Mouse (Mus musculus) cerebellum, adult 11 months (tissue): Measurements from ENCODE around the gene Uvrag.

Source experiments
- DNase-seq: peaks from one replicate; pipeline ENCODE4 v3.0.0; 2022

Uvrag gene

DNA sequence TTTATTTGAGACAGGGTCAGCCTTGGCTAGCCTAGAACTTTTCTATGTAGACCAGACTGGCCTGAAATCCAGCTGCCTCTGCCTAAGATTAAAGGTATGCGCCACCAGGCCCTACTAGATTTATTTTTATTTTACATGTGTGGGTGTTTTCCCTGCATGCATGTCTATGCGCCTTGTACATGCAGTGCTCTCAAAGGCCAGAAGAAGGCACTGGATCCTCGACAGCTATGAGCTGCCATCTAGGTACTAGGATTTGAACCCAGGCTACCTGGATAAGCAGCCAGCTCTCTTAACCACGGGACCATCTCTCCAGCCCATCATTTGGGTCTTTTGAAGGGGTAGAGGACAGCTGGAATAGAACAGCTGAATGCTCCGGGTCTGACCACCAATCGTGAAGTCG lies 21.5 kb upstream of the Uvrag start:
- no peak for DNase-seq

GRCm38 (mm10) chr7:99161961-99162360 lies 21.0 kb upstream of the Uvrag start:
- DNase-seq: no peak

GRCm38 (mm10) chr7:99161529-99161928 lies 20.6 kb upstream of the Uvrag start:
- DNase-seq: no peak

GRCm38 (mm10) chr7:99160995-99161394 lies 20.1 kb upstream of the Uvrag start:
- no peak for DNase-seq

GRCm38 (mm10) chr7:99159446-99159845 lies 18.5 kb upstream of the Uvrag start:
- DNase-seq: no peak

DNA sequence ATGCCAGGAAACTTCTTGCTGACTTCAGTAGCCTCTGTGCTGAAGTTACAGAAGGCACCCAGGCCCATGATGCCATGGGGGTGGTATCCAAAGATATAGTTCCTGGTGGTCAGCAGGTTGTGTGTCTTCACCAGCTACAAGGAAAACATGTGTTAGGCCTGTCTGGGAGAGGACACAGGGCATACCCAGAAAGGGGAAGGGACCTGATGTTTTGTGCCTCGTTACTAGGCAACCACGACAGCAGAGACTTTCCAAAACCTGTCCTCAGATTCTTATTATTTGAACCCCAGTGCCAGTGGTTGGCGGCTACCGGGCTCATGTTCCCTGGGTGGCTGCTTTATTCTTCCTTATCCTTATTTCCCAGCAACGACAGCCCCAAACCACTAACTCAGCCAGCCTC lies 18.0 kb upstream of the Uvrag start:
- DNase-seq: no peak

- DNase-seq: no peak
Measured at GRCm38 (mm10) chr7:99158011-99158410, 17.1 kb upstream of the Uvrag start.

GRCm38 (mm10) chr7:99156737-99157136 lies 15.8 kb upstream of the Uvrag start:
- no peak for DNase-seq

DNA sequence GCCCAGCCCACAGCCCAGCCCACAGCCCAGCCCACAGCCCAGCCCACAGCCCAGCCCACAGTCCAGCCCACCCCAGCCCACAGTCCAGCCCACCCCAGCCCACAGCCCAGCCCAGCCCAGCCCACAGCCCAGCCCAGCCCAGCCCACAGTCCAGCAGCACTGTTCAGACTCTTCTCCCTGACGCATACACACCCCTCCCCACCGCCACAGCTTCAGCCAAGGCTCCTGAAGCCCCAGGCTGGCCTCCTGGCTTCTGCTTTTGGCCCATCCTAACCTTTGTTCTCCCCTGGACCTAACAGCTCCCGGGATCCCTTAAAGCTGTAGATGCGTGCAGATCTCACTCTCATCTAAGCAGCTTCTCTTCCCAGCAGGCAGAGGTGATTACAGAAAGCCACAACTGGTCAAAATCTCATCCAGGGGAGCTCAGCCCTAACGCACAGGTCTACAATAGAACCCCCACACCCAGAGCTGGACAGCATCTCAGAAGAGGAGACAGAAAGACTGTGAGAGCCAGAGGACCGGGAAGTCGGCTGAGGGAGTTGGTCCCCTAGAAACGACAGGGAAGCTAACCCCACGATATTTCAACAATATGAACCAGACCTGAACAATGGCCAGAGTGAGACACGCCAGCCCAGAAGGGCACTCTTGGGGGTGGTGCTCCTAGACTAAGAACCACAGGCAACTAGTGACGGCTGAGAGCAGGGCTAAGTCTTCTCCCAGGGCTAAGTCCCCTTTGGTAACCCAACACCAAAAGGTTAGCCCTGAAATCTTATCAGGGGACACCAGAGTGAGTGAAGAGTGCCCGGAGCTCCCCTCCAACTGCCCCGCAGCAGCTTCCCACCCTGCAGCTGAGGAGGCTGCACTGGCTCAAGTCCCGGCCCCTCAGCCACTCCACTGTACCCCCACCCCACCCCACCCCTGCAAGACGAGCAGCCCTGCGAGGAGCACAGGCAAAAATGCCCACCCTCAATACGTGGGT lies 14.7 kb upstream of the Uvrag start:
- DNase-seq: no peak

GRCm38 (mm10) chr7:99154648-99155151 lies 13.8 kb upstream of the Uvrag start:
- DNase-seq: no peak

- no peak for DNase-seq
Measured at GRCm38 (mm10) chr7:99153686-99154202, 12.8 kb upstream of the Uvrag start.

GRCm38 (mm10) chr7:99152756-99153155 lies 11.8 kb upstream of the Uvrag start:
- no peak for DNase-seq

- DNase-seq: peak; percentile 92
Measured at GRCm38 (mm10) chr7:99151342-99151741, 10.4 kb upstream of the Uvrag start.

GRCm38 (mm10) chr7:99149017-99149416 lies 8.1 kb upstream of the Uvrag start:
- DNase-seq: no peak

DNA sequence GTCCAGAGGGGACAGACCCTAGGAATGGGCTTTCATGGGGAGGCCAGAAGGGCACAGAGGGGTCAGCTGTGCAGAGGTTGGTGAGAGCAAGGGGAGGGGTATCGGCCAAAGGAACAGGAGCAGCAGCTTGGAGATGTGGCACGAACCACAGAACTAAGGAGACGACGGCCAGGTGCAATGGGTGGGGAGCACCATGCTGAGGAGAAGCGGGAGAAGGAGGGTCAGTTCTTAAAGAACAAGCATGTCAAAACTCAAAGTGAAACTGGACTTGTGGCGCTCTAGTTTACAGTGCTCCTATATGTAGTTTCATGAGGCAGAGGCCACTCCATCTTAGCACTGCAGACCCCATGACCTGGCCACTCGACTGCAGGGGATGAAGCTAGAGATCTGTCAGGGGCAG lies 6.6 kb upstream of the Uvrag start:
- DNase-seq: no peak

DNA sequence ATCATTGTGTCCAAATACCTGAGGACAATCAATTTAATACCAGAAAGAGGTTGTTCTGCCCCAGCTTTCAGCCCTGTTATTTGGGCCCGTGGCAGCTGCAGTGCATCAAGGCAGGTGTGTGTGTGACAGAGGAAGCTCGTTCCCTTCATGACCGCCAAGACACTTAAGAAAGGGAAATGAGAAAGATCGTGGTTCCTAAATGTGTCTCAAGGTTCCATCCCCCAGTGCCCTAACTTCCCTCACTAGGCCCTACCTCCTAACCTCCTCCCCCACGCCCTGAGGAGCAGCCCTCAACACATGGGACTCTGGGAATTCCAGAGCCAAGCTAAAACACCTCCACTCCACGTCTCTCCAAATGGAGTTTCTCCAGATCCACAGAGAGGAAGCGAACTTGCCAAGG lies 6.0 kb upstream of the Uvrag start:
- no peak for DNase-seq

DNA sequence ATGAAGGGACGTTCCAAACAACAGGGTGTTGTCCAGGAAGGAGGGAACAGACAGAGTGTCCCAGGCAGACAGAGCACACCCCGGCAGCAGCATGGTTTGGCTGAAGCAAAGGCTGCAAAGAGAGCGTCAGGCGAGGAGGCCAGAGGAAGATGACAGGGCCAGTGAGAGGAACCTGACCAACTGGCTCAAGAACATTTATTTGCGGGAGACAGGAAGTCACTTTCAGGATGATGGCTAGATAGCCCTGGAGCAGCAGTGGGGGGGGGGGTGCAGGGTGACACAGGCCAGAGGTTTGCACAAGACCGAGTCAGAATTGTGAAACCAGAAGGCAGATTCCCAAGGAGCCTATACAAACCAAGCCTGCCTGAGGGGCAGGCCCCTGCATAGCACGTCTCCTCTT lies 5.1 kb upstream of the Uvrag start:
- DNase-seq: no peak

DNA sequence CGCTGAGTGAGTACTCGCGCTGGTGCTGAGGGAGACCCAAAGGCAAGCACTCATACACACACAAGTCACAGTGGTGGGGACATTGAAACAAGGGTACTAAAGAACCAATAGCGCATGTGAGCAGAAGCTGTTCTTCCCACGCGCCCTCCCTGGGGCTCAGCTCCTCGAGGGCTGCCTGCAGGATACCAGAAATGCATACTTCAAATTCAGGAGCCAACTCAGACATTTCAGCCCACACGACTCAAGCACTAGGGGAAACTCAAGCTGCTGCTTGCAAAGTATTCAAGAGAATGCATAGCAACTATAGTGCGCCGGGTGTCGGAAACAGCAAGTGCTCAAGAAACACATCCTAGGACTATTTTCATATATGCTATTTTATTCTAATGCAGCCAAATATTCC lies 3.7 kb upstream of the Uvrag start:
- no peak for DNase-seq

GRCm38 (mm10) chr7:99143244-99143643 lies 2.3 kb upstream of the Uvrag start:
- DNase-seq: no peak

DNA sequence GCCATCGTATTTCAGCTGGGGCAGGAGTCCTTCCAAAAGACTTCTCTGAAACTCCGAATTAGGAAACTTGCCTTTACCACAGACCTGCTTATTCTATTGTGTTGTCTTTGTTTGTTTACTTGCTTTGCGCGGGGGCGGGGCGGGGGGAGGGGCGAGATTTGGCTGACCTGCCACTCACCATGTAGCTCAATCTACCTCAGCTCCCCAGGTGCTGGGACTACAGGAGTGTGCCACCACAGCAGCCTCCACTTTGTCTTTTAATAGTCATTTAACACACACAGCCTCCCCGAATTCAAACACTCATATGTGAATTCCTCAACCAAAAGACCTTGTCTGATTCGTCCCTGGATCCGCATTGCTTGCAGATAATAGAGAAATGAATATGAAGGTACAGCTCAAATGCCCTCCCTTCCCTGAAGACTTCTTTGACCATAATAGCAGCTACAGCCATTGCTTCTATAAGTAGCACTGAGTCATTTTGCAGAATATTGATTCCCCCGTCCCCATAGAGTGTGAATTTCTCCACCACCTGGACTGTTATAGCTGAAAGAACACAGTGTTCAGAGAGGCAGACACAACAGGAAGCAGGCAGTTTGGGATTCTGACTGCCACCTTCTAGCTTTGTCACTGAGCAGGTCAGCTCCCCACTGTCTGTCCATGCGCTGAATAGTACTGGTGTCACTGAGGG lies 1.1 kb upstream of the Uvrag start:
- no peak for DNase-seq

DNA sequence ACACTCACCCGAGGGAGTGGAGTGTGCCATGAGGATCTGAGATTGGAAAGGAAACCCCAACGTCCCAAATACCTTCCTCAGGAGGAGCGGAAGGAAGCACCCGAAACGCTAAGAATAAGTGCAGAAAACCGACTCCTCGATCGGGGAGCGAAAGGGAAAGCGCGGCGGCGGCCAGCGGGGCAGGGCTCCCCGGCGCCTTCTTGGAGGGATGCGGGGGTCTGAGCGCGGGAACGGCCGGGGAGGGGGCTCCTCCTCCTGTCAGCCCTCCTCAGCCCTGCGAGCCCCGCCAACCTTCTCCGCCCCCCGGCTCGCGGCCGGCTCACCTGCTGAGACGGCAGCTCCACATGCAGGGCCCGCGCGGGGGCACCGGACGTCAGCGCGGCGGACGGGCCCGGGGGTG lies 430 bp downstream of the Uvrag start:
- DNase-seq: no peak

DNA sequence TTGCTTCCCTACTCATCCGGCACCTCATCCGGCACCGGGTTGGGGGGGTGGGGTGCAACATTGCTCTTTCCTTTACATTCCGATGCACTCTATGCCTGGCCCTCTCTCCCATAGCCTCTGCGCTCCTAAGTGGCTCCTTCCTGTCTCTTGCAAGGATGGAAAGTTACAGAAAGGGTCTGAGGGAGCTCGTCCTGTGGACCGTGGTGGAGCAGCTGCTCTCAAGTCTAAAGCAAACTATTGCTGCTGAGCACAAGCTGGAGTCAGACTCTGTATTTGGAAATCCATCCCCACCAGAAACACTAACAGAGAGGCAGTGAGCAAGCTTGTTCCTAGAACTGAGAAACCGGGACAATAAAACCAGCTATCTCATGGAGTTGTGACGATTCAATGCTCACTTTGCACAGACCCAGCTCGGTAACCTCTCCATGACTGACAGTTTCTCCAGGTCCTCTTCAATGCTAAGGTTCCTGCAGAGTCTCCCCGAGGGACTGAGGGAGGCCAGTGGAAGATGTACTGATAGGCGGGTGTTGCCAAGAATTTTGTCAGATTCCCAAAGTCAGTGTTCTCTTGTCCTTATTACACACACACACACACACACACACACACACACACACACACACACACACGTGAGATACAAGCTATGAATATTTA lies 975 bp downstream of the Uvrag start:
- no peak for DNase-seq

DNA sequence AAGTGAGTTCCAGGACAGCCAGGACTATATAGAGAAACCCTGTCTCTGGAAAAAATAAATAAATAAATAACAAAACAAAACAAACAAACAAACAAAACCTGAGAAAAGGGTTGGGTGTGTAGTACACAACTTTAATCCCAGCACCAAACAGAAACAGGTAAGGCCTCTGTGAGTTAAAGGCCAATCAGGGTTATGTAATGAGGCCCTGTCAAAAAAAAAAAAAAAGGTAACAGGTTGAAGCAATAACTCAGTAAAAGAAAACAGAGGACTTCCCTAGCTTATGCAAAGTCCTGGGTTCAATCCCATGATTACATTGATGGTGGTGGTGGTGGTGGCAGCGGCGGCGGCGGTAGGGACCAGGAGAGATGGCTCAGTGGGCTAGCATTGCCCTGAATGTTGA lies 3.4 kb downstream of the Uvrag start:
- DNase-seq: no peak
